Mouse (Mus musculus): ENCODE measurements around the gene Gm17334.
A peak's percentile ranks its signal among the peaks of the same experiment; 100 is the strongest.
"Not testable (repeated sequence)": the region's sequence is repeated elsewhere in the genome, so short reads cannot be mapped to it uniquely, and the experiment has no call there.

The Gm17334 gene

GRCm38 (mm10) chr11:53770125-53770791, 2.7 kb downstream of the Gm17334 start:
- DNase-seq: peak; percentile 70

- peak; percentile 90 for DNase-seq
Measured at GRCm38 (mm10) chr11:53769760-53770124, 3.2 kb downstream of the Gm17334 start, which contains the start of gene Irf1. Gene Irf1 (plus strand): TSS chr11:53770014.

- DNase-seq: no peak
Measured at GRCm38 (mm10) chr11:53769185-53769576, 3.8 kb downstream of the Gm17334 start.

- DNase-seq: no peak
Measured at GRCm38 (mm10) chr11:53768422-53769184, 4.4 kb downstream of the Gm17334 start.

- DNase-seq: no peak
Measured at GRCm38 (mm10) chr11:53764581-53764980, 8.4 kb downstream of the Gm17334 start.

- peak; percentile 92 for DNase-seq
Measured at GRCm38 (mm10) chr11:53763496-53764140, 9.4 kb downstream of the Gm17334 start.

GRCm38 (mm10) chr11:53762827-53763495, 10.0 kb downstream of the Gm17334 start:
- peak; percentile 94 for DNase-seq

GRCm38 (mm10) chr11:53762426-53762825, 10.6 kb downstream of the Gm17334 start:
- DNase-seq: no peak

GRCm38 (mm10) chr11:53761822-53762221, 11.2 kb downstream of the Gm17334 start:
- DNase-seq: peak; percentile 95

GRCm38 (mm10) chr11:53761284-53761683, 11.7 kb downstream of the Gm17334 start:
- DNase-seq: no peak

GRCm38 (mm10) chr11:53759545-53760406, 13.2 kb downstream of the Gm17334 start:
- no peak for DNase-seq

- DNase-seq: peak; percentile 51
Measured at GRCm38 (mm10) chr11:53758791-53759351, 14.1 kb downstream of the Gm17334 start.

- DNase-seq: not testable (repeated sequence)
Measured at GRCm38 (mm10) chr11:53758033-53758432, 15.0 kb downstream of the Gm17334 start.

GRCm38 (mm10) chr11:53757612-53758011, 15.4 kb downstream of the Gm17334 start:
- DNase-seq: no peak

GRCm38 (mm10) chr11:53755011-53755595, 17.9 kb downstream of the Gm17334 start:
- DNase-seq: no peak

- no peak for DNase-seq
Measured at GRCm38 (mm10) chr11:53749716-53750352, 23.2 kb downstream of the Gm17334 start.

GRCm38 (mm10) chr11:53749306-53749705, 23.7 kb downstream of the Gm17334 start:
- no peak for DNase-seq

GRCm38 (mm10) chr11:53748614-53749013, 24.4 kb downstream of the Gm17334 start:
- no peak for DNase-seq

GRCm38 (mm10) chr11:53747985-53748384, 25.0 kb downstream of the Gm17334 start:
- no peak for DNase-seq

- DNase-seq: no peak
Measured at GRCm38 (mm10) chr11:53745260-53745659, 27.7 kb downstream of the Gm17334 start.

GRCm38 (mm10) chr11:53742353-53742752, 30.6 kb downstream of the Gm17334 start:
- no peak for DNase-seq
